Mouse (Mus musculus) liver, adult (tissue): ENCODE measurements around the gene Rasgef1b.
A peak's percentile ranks its signal among the peaks of the same experiment; 100 is the strongest.

Experiments
- GATA4 ChIP-seq: IDR thresholded peaks from 2 replicates; pipeline ENCODE4 v1.6.1; 2014; ENCODE audit warnings: mild to moderate bottlenecking, low read length; ENCODE audit not compliant: insufficient replicate concordance

The Rasgef1b gene

GRCm38 (mm10) chr5:99340311-99340989 lies 388.4 kb downstream of the Rasgef1b start:
- TF ChIP-seq GATA4, result peak; percentile 93

GRCm38 (mm10) chr5:99339790-99340189 lies 389.1 kb downstream of the Rasgef1b start:
- TF ChIP-seq GATA4, result peak; percentile 98

GRCm38 (mm10) chr5:99338826-99339225 lies 390.0 kb downstream of the Rasgef1b start:
- TF ChIP-seq GATA4, result no peak

- TF ChIP-seq GATA4, result no peak
These were observed 392.4 kb downstream of the Rasgef1b start for GRCm38 (mm10) chr5:99336427-99336826.

- TF ChIP-seq GATA4, result no peak
These were observed 394.8 kb downstream of the Rasgef1b start for GRCm38 (mm10) chr5:99334017-99334416.

- TF ChIP-seq GATA4, result no peak
These were observed 396.8 kb downstream of the Rasgef1b start for GRCm38 (mm10) chr5:99332021-99332420.

- TF ChIP-seq GATA4, result no peak
These were observed 399.8 kb downstream of the Rasgef1b start for GRCm38 (mm10) chr5:99329065-99329464.

GRCm38 (mm10) chr5:99327019-99327418 lies 401.8 kb downstream of the Rasgef1b start:
- no peak for TF ChIP-seq GATA4

GRCm38 (mm10) chr5:99325301-99325700 lies 403.6 kb downstream of the Rasgef1b start:
- TF ChIP-seq GATA4, result no peak

- TF ChIP-seq GATA4, result no peak
These were observed 408.1 kb downstream of the Rasgef1b start for GRCm38 (mm10) chr5:99320783-99321182.

GRCm38 (mm10) chr5:99297939-99298338 lies 430.9 kb downstream of the Rasgef1b start:
- no peak for TF ChIP-seq GATA4

- TF ChIP-seq GATA4, result no peak
These were observed 432.5 kb downstream of the Rasgef1b start for GRCm38 (mm10) chr5:99296348-99296747.

- no peak for TF ChIP-seq GATA4
These were observed 436.5 kb downstream of the Rasgef1b start for GRCm38 (mm10) chr5:99292287-99292851.

- 0 out of 2 replicates have a peak, but pooled peaks have one; percentile 3 for TF ChIP-seq GATA4
These were observed 437.6 kb downstream of the Rasgef1b start for GRCm38 (mm10) chr5:99291084-99291830.

GRCm38 (mm10) chr5:99288262-99288661 lies 440.6 kb downstream of the Rasgef1b start:
- no peak for TF ChIP-seq GATA4

GRCm38 (mm10) chr5:99287647-99288185 lies 441.1 kb downstream of the Rasgef1b start:
- TF ChIP-seq GATA4, result no peak
